Comparison of ENCODE assay signal across 28 mouse cellular contexts in the genomic region with DNA sequence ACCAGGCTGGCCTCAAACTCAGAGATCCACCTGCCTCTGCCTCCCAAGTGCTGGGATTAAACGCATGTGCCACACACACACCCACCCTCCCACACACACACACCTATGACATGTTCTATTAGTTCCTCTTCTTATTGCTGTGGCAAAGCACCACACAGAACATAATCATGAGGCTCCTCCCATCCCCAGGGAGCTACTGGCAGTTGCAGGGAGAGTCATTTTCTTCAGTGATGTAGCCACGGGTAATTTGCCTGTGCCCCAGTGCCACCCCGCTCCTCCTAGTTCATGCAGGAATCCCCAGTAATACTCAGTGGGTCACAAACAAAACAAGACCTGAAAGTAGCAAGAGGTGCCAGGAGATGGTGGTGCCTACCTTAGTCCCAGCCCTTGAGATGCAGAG. TPM values are rescaled to one million over a fixed set of nuclear protein-coding genes. Genes with fewer than 3 reads are reported as not detected.
"Had no signal": no experiment of that assay in that cellular context is flagged by ENCODE, and none has a peak within 500 bp of the region (broad histone marks: within the 10 kb centered on the region; RNA-seq: fewer than 3 reads in every experiment).

No protein-coding gene starts in this region.

- H3K4me2 ChIP-seq: liver, embryonic 15.5 days; lung, embryonic 15.5 days; midbrain, embryonic 12.5 days; neural tube, embryonic 13.5 days; neural tube, embryonic 15.5 days; stomach, embryonic 15.5 days had no signal

- H3K9ac ChIP-seq: liver, embryonic 15.5 days; liver, postnatal 0 days; lung, embryonic 15.5 days; midbrain, embryonic 12.5 days; neural tube, embryonic 13.5 days; neural tube, embryonic 15.5 days; stomach, embryonic 15.5 days had no signal

- H3K27me3 ChIP-seq: lung, embryonic 15.5 days; megakaryocyte, embryonic 14.5 days; midbrain, embryonic 12.5 days; neural tube, embryonic 13.5 days; neural tube, embryonic 15.5 days; stomach, embryonic 15.5 days had no signal

- H3K36me3 ChIP-seq: lung, embryonic 15.5 days; midbrain, embryonic 12.5 days; neural tube, embryonic 13.5 days; neural tube, embryonic 15.5 days; stomach, embryonic 15.5 days had no signal

- ATAC-seq: liver, postnatal 0 days; lung, postnatal 0 days; midbrain, embryonic 16.5 days had no signal

- DNase-seq: liver, postnatal 0 days; lung, adult 2 months; lung, postnatal 14 days; lung, postnatal 36 days; midbrain, embryonic 14.5 days; retina, postnatal 1 day; right cerebral cortex, adult 18-20 months; right cerebral cortex, postnatal 25 days; right cerebral cortex, postnatal 4 days; thymus, adult 18-20 months; thymus, postnatal 14 days had no signal

- H3K27ac ChIP-seq: lung, embryonic 15.5 days; macrophage; midbrain, embryonic 10.5 days; midbrain, embryonic 12.5 days; neural tube, embryonic 13.5 days; neural tube, embryonic 15.5 days; stomach, embryonic 15.5 days had no signal

- H3K4me3 ChIP-seq: liver, embryonic 15.5 days; lung, embryonic 15.5 days; midbrain, embryonic 10.5 days; midbrain, embryonic 12.5 days; myocyte; neural tube, embryonic 13.5 days; neural tube, embryonic 15.5 days; stomach, embryonic 15.5 days had no signal

- H3K9me3 ChIP-seq: liver, embryonic 15.5 days; lung, embryonic 15.5 days; megakaryocyte, embryonic 14.5 days; midbrain, embryonic 10.5 days; midbrain, embryonic 12.5 days; neural tube, embryonic 13.5 days; neural tube, embryonic 15.5 days; stomach, embryonic 15.5 days had no signal

RNA-seq across cellular contexts. Expression of gene Cldn4, which starts 12.1 kb away (rescaled TPM):
- total RNA-seq: megakaryocyte progenitor cell, adult 5-6 weeks had no signal
- polyA plus RNA-seq: macrophage; midbrain, embryonic 14.5 days; midbrain, embryonic 16.5 days; myocyte had no signal

RNA-seq across cellular contexts. Expression of gene Cldn13, which starts 19.3 kb away (rescaled TPM):
- polyA plus RNA-seq: lung, adult 2 months; macrophage; midbrain, embryonic 14.5 days; midbrain, embryonic 16.5 days; myocyte; neural tube, embryonic 15.5 days; small intestine, adult 2 months had no signal

RNA-seq across cellular contexts. Expression of gene Tmem270, which starts 28.1 kb away (rescaled TPM):
- total RNA-seq: megakaryocyte progenitor cell, adult 5-6 weeks had no signal
- polyA plus RNA-seq: liver, embryonic 15.5 days; liver, postnatal 0 days; lung, adult 2 months; lung, embryonic 15.5 days; lung, postnatal 0 days; macrophage; midbrain, embryonic 10.5 days; midbrain, embryonic 12.5 days; midbrain, embryonic 14.5 days; midbrain, embryonic 16.5 days; myocyte; neural tube, embryonic 11.5 days; neural tube, embryonic 13.5 days; neural tube, embryonic 15.5 days; small intestine, adult 2 months; spleen, adult 2 months; stomach, embryonic 15.5 days; thymus, postnatal 0 days had no signal

RNA-seq across cellular contexts. Expression of gene Cldn3, which starts 51.3 kb away (rescaled TPM):
- total RNA-seq: megakaryocyte progenitor cell, adult 5-6 weeks had no signal
- polyA plus RNA-seq: macrophage, myocyte had no signal
